Mouse (Mus musculus): ENCODE data around the gene Rbbp4.

Rbbp4 gene

GRCm38 (mm10) chr4:129289671-129290070 lies 45.5 kb downstream of the Rbbp4 start:
- DNase-seq = no peak

- DNase-seq = peak; percentile 18
Measured at GRCm38 (mm10) chr4:129288067-129288466, 47.1 kb downstream of the Rbbp4 start.

- no peak for DNase-seq
Measured at GRCm38 (mm10) chr4:129287472-129287981, 47.6 kb downstream of the Rbbp4 start, which contains the start of gene Sync. Sync (plus strand) TSS chr4:129287617.

GRCm38 (mm10) chr4:129286683-129287471 lies 48.3 kb downstream of the Rbbp4 start:
- DNase-seq = no peak

GRCm38 (mm10) chr4:129286001-129286682 lies 49.0 kb downstream of the Rbbp4 start:
- DNase-seq = no peak

GRCm38 (mm10) chr4:129284685-129285084 lies 50.5 kb downstream of the Rbbp4 start:
- DNase-seq = no peak

GRCm38 (mm10) chr4:129283226-129283625 lies 51.9 kb downstream of the Rbbp4 start:
- no peak for DNase-seq

- no peak for DNase-seq
Measured at GRCm38 (mm10) chr4:129282786-129283185, 52.4 kb downstream of the Rbbp4 start.

- DNase-seq = peak; percentile 98
Measured at GRCm38 (mm10) chr4:129276453-129276865, 58.7 kb downstream of the Rbbp4 start.

- DNase-seq = peak; percentile 80
Measured at GRCm38 (mm10) chr4:129272756-129273046, 62.5 kb downstream of the Rbbp4 start.

- peak; percentile 80 for DNase-seq
Measured at GRCm38 (mm10) chr4:129271991-129272755, 63.0 kb downstream of the Rbbp4 start.

- DNase-seq = no peak
Measured at GRCm38 (mm10) chr4:129268698-129269097, 66.5 kb downstream of the Rbbp4 start.

- no peak for DNase-seq
Measured at GRCm38 (mm10) chr4:129266821-129267220, 68.3 kb downstream of the Rbbp4 start.

GRCm38 (mm10) chr4:129266191-129266590 lies 69.0 kb downstream of the Rbbp4 start:
- DNase-seq = no peak

GRCm38 (mm10) chr4:129263225-129264021 lies 71.7 kb downstream of the Rbbp4 start:
- DNase-seq = peak; percentile 52

GRCm38 (mm10) chr4:129261196-129261595 lies 74.0 kb downstream of the Rbbp4 start, which contains the start of gene C77080:
C77080 (minus strand) TSS chr4:129261404.
- DNase-seq = no peak

GRCm38 (mm10) chr4:129260678-129261077 lies 74.5 kb downstream of the Rbbp4 start:
- DNase-seq = no peak

GRCm38 (mm10) chr4:129259101-129259500 lies 76.1 kb downstream of the Rbbp4 start:
- DNase-seq = no peak

Data from kidney, adult 18-20 months (tissue).